Mouse (Mus musculus) embryonic stem cell, embryonic (primary cell): ENCODE data around the gene Tmx2.
"Not testable (repeated sequence)": the region's sequence is repeated elsewhere in the genome, so short reads cannot be mapped to it uniquely, and the experiment has no call there.

Experiments
- CTCF ChIA-PET, 4 experiments: fragments of 300-600 bp in 2 of 4; fragments of 350-600 bp in 2 of 4; sonication (Branson Sonifier 250); formaldehyde crosslinking; loops; one replicate each; lab custom pipeline; 2022; ENCODE audit warnings: inconsistent platforms in 2 of 4; lab: Charles Lee
- POLR2A ChIA-PET, 4 experiments: fragments of 300-600 bp in 2 of 4; fragments of 350-600 bp in 2 of 4; sonication (Branson Sonifier 250); formaldehyde crosslinking; loops; one replicate each; lab custom pipeline; 2022; ENCODE audit warnings: antibody characterized with exemption in 4 of 4, inconsistent platforms in 1 of 4; lab: Charles Lee

Gene Tmx2

GRCm38 (mm10) chr2:84707523-84707922, 28.6 kb upstream of the Tmx2 start:
- CTCF ChIA-PET = interaction anchor here in 1 of 4 experiments (0.8 kb wide), 1 partner anchor 29 kb away, joined by 3 read pairs; no protein-coding TSS in a partner anchor
- POLR2A ChIA-PET = interaction anchor here in 2 of 4 experiments (0.6 to 8.6 kb wide), 7 partner anchors 9 to 38 kb away, joined by 3 to 83 read pairs (median 4); partner anchors contain the start of gene Gm19426 (in 1 of the 2)

- POLR2A ChIA-PET = interaction anchor here in 3 of 4 experiments (0.8 to 5.8 kb wide), 20 partner anchors 9 to 224 kb away, joined by 3 to 22 read pairs (median 4); partner anchors contain the start of genes Clp1 (in 2 of the 3), Gm19426 (in 1 of the 3), Gm28635 (in 1 of the 3) and Med19 (in 1 of the 3)
- CTCF ChIA-PET = interaction anchor here in 1 of 4 experiments (0.9 kb wide), 1 partner anchor 93 kb away, joined by 3 read pairs; the partner anchor contains the start of gene Ube2l6
Observed at GRCm38 (mm10) chr2:84705295-84705694, 26.4 kb upstream of the Tmx2 start.

GRCm38 (mm10) chr2:84704329-84704728, 25.4 kb upstream of the Tmx2 start:
- CTCF ChIA-PET = interaction anchor here in 1 of 4 experiments (0.6 kb wide), 1 partner anchor 133 kb away, joined by 3 read pairs; no protein-coding TSS in a partner anchor
- POLR2A ChIA-PET = interaction anchor here in 3 of 4 experiments (0.5 to 5.8 kb wide), 16 partner anchors 8 to 253 kb away, joined by 3 to 22 read pairs (median 4); partner anchors contain the start of gene Clp1 (in 1 of the 3)

GRCm38 (mm10) chr2:84703497-84703896, 24.6 kb upstream of the Tmx2 start:
- POLR2A ChIA-PET = interaction anchor here in 3 of 4 experiments (0.5 to 5.8 kb wide), 7 partner anchors 7 to 253 kb away, joined by 3 to 26 read pairs (median 5); partner anchors contain the start of gene Selenoh (in 1 of the 3)

GRCm38 (mm10) chr2:84695007-84695695, 16.2 kb upstream of the Tmx2 start:
- CTCF ChIA-PET = interaction anchor here in 3 of 4 experiments (0.6 to 1.0 kb wide), 3 partner anchors 77 to 195 kb away, joined by 3 to 5 read pairs (median 3); no protein-coding TSS in a partner anchor
- POLR2A ChIA-PET = interaction anchor here in 2 of 4 experiments (0.9 to 7.4 kb wide), 12 partner anchors 10 to 80 kb away, joined by 3 to 68 read pairs (median 8); partner anchors contain the start of genes Gm19426 (in 1 of the 2), Gm28635 (in 1 of the 2), Med19 (in 1 of the 2) and Selenoh (in 1 of the 2)

More at GRCm38 (mm10) chr2:84703497-84703896, 24.6 kb upstream of the Tmx2 start:
- CTCF ChIA-PET = no interaction called here

- POLR2A ChIA-PET = interaction anchor here in 2 of 4 experiments (0.8 to 2.2 kb wide), 13 partner anchors 10 to 215 kb away, joined by 3 to 22 read pairs (median 5); partner anchors contain the start of genes Med19 (in 2 of the 2), Selenoh (in 2 of the 2) and Gm28635 (in 1 of the 2)
- CTCF ChIA-PET = interaction anchor here in 1 of 4 experiments (1.0 kb wide), 1 partner anchor 51 kb away, joined by 4 read pairs; no protein-coding TSS in a partner anchor
Observed at GRCm38 (mm10) chr2:84690050-84690449, 11.1 kb upstream of the Tmx2 start.

GRCm38 (mm10) chr2:84688080-84688844, 9.3 kb upstream of the Tmx2 start:
- ChIA-PET CTCF (interaction anchor here in 1 of 4 experiments (0.6 kb wide), 1 partner anchor 27 kb away, joined by 3 read pairs; no protein-coding TSS in a partner anchor), POLR2A (interaction anchor here in 2 of 4 experiments (0.7 to 2.3 kb wide), 15 partner anchors 8 to 122 kb away, joined by 3 to 11 read pairs (median 4); partner anchors contain the start of genes Gm28635 (in 2 of the 2), Med19 (in 2 of the 2), Clp1 (in 1 of the 2) and Selenoh (in 1 of the 2))

- POLR2A ChIA-PET = interaction anchor here in 2 of 4 experiments (0.6 to 1.6 kb wide), 6 partner anchors 14 to 121 kb away, joined by 3 to 4 read pairs (median 3); no protein-coding TSS in a partner anchor
- CTCF ChIA-PET = no interaction called here
Observed at GRCm38 (mm10) chr2:84682605-84683183, 3.8 kb upstream of the Tmx2 start.

GRCm38 (mm10) chr2:84677968-84678880, 716 bp downstream of the Tmx2 start, which contains the start of the genes Gm28635 and Med19:
Gm28635 (minus strand) TSS chr2:84678041.
Med19 (plus strand) TSS chr2:84678402.
- POLR2A ChIA-PET = interaction anchor here in 3 of 4 experiments (0.5 to 2.6 kb wide), 40 partner anchors 8 to 190 kb away, joined by 3 to 16 read pairs (median 4); partner anchors contain the start of genes Clp1 (in 2 of the 3), Ctnnd1 (in 1 of the 3), Gm19426 (in 1 of the 3) and Selenoh (in 1 of the 3)
- CTCF ChIA-PET = interaction anchor here in 3 of 4 experiments (0.6 to 1.2 kb wide), 5 partner anchors 18 to 223 kb away, joined by 3 to 4 read pairs (median 3); no protein-coding TSS in a partner anchor

- ChIA-PET CTCF (interaction anchor here in 3 of 4 experiments (0.5 to 1.2 kb wide), 4 partner anchors 25 to 223 kb away, joined by 3 to 5 read pairs (median 4); no protein-coding TSS in a partner anchor), POLR2A (interaction anchor here in 3 of 4 experiments (0.5 to 2.6 kb wide), 33 partner anchors 8 to 191 kb away, joined by 3 to 16 read pairs (median 4); partner anchors contain the start of genes Clp1 (in 2 of the 3), Ctnnd1 (in 2 of the 3), Gm19426 (in 1 of the 3) and Serping1 (in 1 of the 3))
Observed at GRCm38 (mm10) chr2:84677270-84677967, 1.5 kb downstream of the Tmx2 start.

- CTCF ChIA-PET = not testable (repeated sequence)
- POLR2A ChIA-PET = interaction anchor here in 2 of 4 experiments (0.7 to 8.3 kb wide), 10 partner anchors 10 to 212 kb away, joined by 3 to 76 read pairs (median 10); partner anchors contain the start of genes Gm19426 (in 2 of the 2) and Ube2l6 (in 1 of the 2)
Observed at GRCm38 (mm10) chr2:84671535-84671934, 7.4 kb downstream of the Tmx2 start.

GRCm38 (mm10) chr2:84670569-84670933, 8.4 kb downstream of the Tmx2 start, which contains the start of gene Selenoh:
Selenoh (minus strand) TSS chr2:84670770.
- POLR2A ChIA-PET = interaction anchor here in 3 of 4 experiments (0.6 to 8.3 kb wide), 51 partner anchors 8 to 876 kb away, joined by 3 to 76 read pairs (median 5); partner anchors contain the start of genes Gm19426 (in 2 of the 3), Timm10 (in 2 of the 3), Clp1 (in 1 of the 3) and Ctnnd1 (in 1 of the 3)

GRCm38 (mm10) chr2:84669828-84670568, 8.9 kb downstream of the Tmx2 start:
- CTCF ChIA-PET = interaction anchor here in 2 of 4 experiments (0.6 to 1.0 kb wide), 5 partner anchors 16 to 349 kb away, joined by 3 read pairs; partner anchors contain the start of gene Ube2l6 (in 1 of the 2)

More at GRCm38 (mm10) chr2:84670569-84670933, 8.4 kb downstream of the Tmx2 start, which contains the start of gene Selenoh:
- CTCF ChIA-PET = interaction anchor here in 2 of 4 experiments (0.6 to 0.7 kb wide), 3 partner anchors 17 to 348 kb away, joined by 3 read pairs; no protein-coding TSS in a partner anchor

More at GRCm38 (mm10) chr2:84669828-84670568, 8.9 kb downstream of the Tmx2 start:
- POLR2A ChIA-PET = interaction anchor here in 3 of 4 experiments (0.6 to 8.3 kb wide), 76 partner anchors 8 to 875 kb away, joined by 3 to 76 read pairs (median 4); partner anchors contain the start of genes Ctnnd1 (in 2 of the 3), Gm19426 (in 2 of the 3), Gm28635 (in 2 of the 3) and Med19 (in 2 of the 3)
